Mouse (Mus musculus): ENCODE data around the gene Dpp9. TPM values are rescaled to one million over a fixed set of nuclear protein-coding genes. Genes with fewer than 3 reads are reported as not detected.

Dpp9 gene
- polyA plus RNA-seq (2017; shearing (Covaris generic)), result 45.3 TPM

DNA sequence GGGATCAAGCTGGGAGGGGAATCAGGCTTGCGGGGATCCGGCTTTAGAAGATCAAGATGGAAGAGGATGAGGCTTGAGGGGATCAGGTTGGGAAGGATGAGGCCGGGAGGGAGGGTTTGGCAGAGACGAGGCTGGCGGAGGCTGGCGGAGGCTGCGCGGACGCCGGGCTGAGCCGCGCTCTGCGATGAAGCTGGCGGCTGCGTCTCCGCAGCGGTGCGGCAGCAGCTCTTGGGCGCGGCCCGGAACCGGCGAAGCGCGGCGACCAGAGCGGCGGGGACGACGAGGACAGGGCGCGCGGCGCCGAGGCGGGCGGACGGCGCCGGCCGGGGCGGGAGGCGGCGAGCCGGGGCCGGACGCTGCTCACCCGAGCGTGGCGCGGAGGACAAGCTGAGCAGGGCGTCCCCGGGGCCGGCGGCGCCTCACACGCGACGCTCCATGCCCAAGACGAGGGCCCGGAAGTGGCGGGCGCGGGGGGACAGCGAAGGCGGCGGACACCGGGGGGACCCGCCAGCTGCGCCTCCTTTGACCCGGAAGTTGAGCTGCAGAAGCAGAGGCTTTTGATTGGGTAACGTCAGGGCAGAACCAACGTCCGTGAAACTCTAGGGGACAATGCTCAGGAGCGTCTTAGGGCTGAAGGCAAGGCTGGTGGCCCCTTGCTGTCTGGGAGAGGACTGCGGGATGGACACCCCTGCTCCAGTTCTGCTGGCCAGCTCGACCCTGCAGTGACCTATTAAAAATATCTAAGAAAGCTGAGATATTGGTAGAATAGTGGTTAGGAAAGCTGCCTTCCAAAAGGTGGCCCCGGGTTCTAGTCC, at the start of gene Dpp9:
Gene Dpp9, minus strand, starts transcription at position 529 of the 815 bp plus-strand sequence.

GRCm38 (mm10) chr17:56256239-56256881, 37.7 kb upstream of the Dpp9 start, which contains the start of gene Fem1a:
Gene Fem1a, plus strand, starts transcription at chr17:56256810.

GRCm38 (mm10) chr17:56183658-56184103, 35.0 kb downstream of the Dpp9 start, which contains the start of gene Mydgf:
Gene Mydgf, minus strand, starts transcription at chr17:56183920.

GRCm38 (mm10) chr17:56162231-56162774, 56.4 kb downstream of the Dpp9 start, which contains the start of gene Tnfaip8l1:
Gene Tnfaip8l1, plus strand, starts transcription at chr17:56162477.

GRCm38 (mm10) chr17:56139858-56140595, 78.7 kb downstream of the Dpp9 start, which contains the start of gene Sema6b:
Gene Sema6b, minus strand, starts transcription at chr17:56140343.

Other genes with a start within 250 kb of the Dpp9 start
- gene Shd, start 248.4 kb downstream of the Dpp9 start, polyA plus RNA-seq (2017; shearing (Covaris generic)), result not detected
- not detected for gene Fsd1, start 232.4 kb downstream of the Dpp9 start, polyA plus RNA-seq (2017; shearing (Covaris generic))
- 0.45 TPM for gene Stap2, start 213.3 kb downstream of the Dpp9 start, polyA plus RNA-seq (2017; shearing (Covaris generic))
- 50.2 TPM for gene Mpnd, start 213.2 kb downstream of the Dpp9 start, polyA plus RNA-seq (2017; shearing (Covaris generic))
- 199 TPM for gene Sh3gl1, start 182.3 kb downstream of the Dpp9 start, polyA plus RNA-seq (2017; shearing (Covaris generic))
- gene Chaf1a, start 178.5 kb downstream of the Dpp9 start, polyA plus RNA-seq (2017; shearing (Covaris generic)), result 0.71 TPM
- gene Ubxn6, start 143.9 kb downstream of the Dpp9 start, polyA plus RNA-seq (2017; shearing (Covaris generic)), result 88.2 TPM
- 160 TPM for gene Hdgfl2, start 139.3 kb downstream of the Dpp9 start, polyA plus RNA-seq (2017; shearing (Covaris generic))
- not detected for gene Plin4, start 109.1 kb downstream of the Dpp9 start, polyA plus RNA-seq (2017; shearing (Covaris generic))
- not detected for gene Plin5, start 101.3 kb downstream of the Dpp9 start, polyA plus RNA-seq (2017; shearing (Covaris generic))
- not detected for gene Lrg1, start 96.9 kb downstream of the Dpp9 start, polyA plus RNA-seq (2017; shearing (Covaris generic))
- not detected for gene Sema6b, start 78.6 kb downstream of the Dpp9 start, polyA plus RNA-seq (2017; shearing (Covaris generic))
- gene Tnfaip8l1, start 56.4 kb downstream of the Dpp9 start, polyA plus RNA-seq (2017; shearing (Covaris generic)), result 35.0 TPM
- gene Mydgf, start 35.0 kb downstream of the Dpp9 start, polyA plus RNA-seq (2017; shearing (Covaris generic)), result 61.5 TPM
- gene Fem1a, start 37.9 kb upstream of the Dpp9 start, polyA plus RNA-seq (2017; shearing (Covaris generic)), result 5.0 TPM
- gene Ticam1, start 57.9 kb upstream of the Dpp9 start, polyA plus RNA-seq (2017; shearing (Covaris generic)), result 9.2 TPM
- gene Plin3, start 74.0 kb upstream of the Dpp9 start, polyA plus RNA-seq (2017; shearing (Covaris generic)), result 45.8 TPM
- not detected for gene Arrdc5, start 81.4 kb upstream of the Dpp9 start, polyA plus RNA-seq (2017; shearing (Covaris generic))
- gene Uhrf1, start 84.4 kb upstream of the Dpp9 start, polyA plus RNA-seq (2017; shearing (Covaris generic)), result 25.5 TPM
- gene Kdm4b, start 107.2 kb upstream of the Dpp9 start, polyA plus RNA-seq (2017; shearing (Covaris generic)), result 17.8 TPM